Mouse (Mus musculus): ENCODE results near the gene Auh.

- TF ChIP-seq CTCF (IDR thresholded peaks at IDR 0.05; ENCODE audit: extremely low read depth, insufficient read depth, low read length) (no peak), POLR2A (IDR thresholded peaks at IDR 0.05; ENCODE audit: extremely low read depth, insufficient read depth, low read length) (no peak)
Measured at GRCm38 (mm10) chr13:52818760-52819159, 110.7 kb downstream of the Auh start.
